In genomic region chr16:87128230-87128629, GRCm38 (mm10) we compare ENCODE assay signal across 8 mouse cellular contexts.
DNase-seq lines count a peak whose midpoint lies in the region; ATAC-seq lines count a peak whose summit lies in the region.

No protein-coding gene starts in this region.

- WGBS in intestine, embryonic 14.5 days: 68% methylated on average over 13 of the region's 13 CpGs
- WGBS in intestine, embryonic 15.5 days: 75% methylated on average over 13 of the region's 13 CpGs
- 60% methylated on average over 13 of the region's 13 CpGs for WGBS in heart, embryonic 16.5 days

- no peak overlapping the region for H3K4me3 ChIP-seq in intestine, embryonic 14.5 days (ENCODE audit: low read depth, low read length)
- no peak overlapping the region for H3K4me3 ChIP-seq in intestine, embryonic 15.5 days (replicated peaks)
- no peak overlapping the region for H3K4me3 ChIP-seq in heart, embryonic 16.5 days (ENCODE audit: low read length)

- no peaks in the 10 kb centered on the region for H3K9me3 ChIP-seq in intestine, embryonic 14.5 days (ENCODE audit: control insufficient read depth, low read length)
- no peaks in the 10 kb centered on the region for H3K9me3 ChIP-seq in intestine, embryonic 15.5 days
- no peaks in the 10 kb centered on the region for H3K9me3 ChIP-seq in heart, embryonic 16.5 days (replicated peaks; ENCODE audit: control insufficient read depth, low read length)

- H3K4me1 ChIP-seq in intestine, embryonic 14.5 days (replicated peaks; ENCODE audit: control insufficient read depth, insufficient read depth, low read length): peaks cover 5% of the 10 kb centered on the region; the same call in 1 of the 2 replicates
- no peaks in the 10 kb centered on the region for H3K4me1 ChIP-seq in intestine, embryonic 15.5 days (replicated peaks)
- no peaks in the 10 kb centered on the region for H3K4me1 ChIP-seq in heart, embryonic 16.5 days (ENCODE audit: control insufficient read depth, insufficient read depth, low read length)

- ATAC-seq in intestine, embryonic 14.5 days (replicated peaks; ENCODE audit: low FRiP score, low TSS enrichment, low read depth): 0 out of 2 replicates have a peak, but pooled peaks have one; percentile 41
- ATAC-seq in intestine, embryonic 15.5 days: no peak
- peak; percentile 96 for ATAC-seq in common myeloid progenitor, adult 5-6 weeks (replicated peaks; ENCODE audit: low read depth, poor library complexity, severe bottlenecking)
- ATAC-seq in heart, embryonic 16.5 days (replicated peaks; ENCODE audit: extremely low read depth, insufficient read depth, low FRiP score): peak; percentile 74
- ATAC-seq in megakaryocyte-erythroid progenitor cell, adult 5-6 weeks (replicated peaks; ENCODE audit: low FRiP score, low TSS enrichment, poor library complexity, severe bottlenecking): 0 out of 2 replicates have a peak, but pooled peaks have one; percentile 57

- no peak overlapping the region for H3K4me2 ChIP-seq in intestine, embryonic 14.5 days (ENCODE audit: low read length)
- H3K4me2 ChIP-seq in intestine, embryonic 15.5 days (replicated peaks): no peak overlapping the region
- peak overlapping the region; percentile 28 for H3K4me2 ChIP-seq in heart, embryonic 16.5 days (ENCODE audit: low read depth, low read length)

- no peak for DNase-seq in intestine, embryonic 14.5 days (ENCODE audit: low spot score)
- DNase-seq in kidney, postnatal 4 days: peak; percentile 21 to 49
- no peak for DNase-seq in ovary, postnatal 10 days (ENCODE audit: low spot score)
- no peak for DNase-seq in thymus, postnatal 10 days (ENCODE audit: low spot score in 2 of 2)

- H3K36me3 ChIP-seq in intestine, embryonic 14.5 days (ENCODE audit: control insufficient read depth, insufficient read depth, low read length): no peaks in the 10 kb centered on the region
- no peaks in the 10 kb centered on the region for H3K36me3 ChIP-seq in intestine, embryonic 15.5 days
- H3K36me3 ChIP-seq in heart, embryonic 16.5 days (ENCODE audit: control insufficient read depth, insufficient read depth): no peaks in the 10 kb centered on the region

- no peak overlapping the region for H3K27ac ChIP-seq in intestine, embryonic 14.5 days (ENCODE audit: low read depth)
- no peak overlapping the region for H3K27ac ChIP-seq in intestine, embryonic 15.5 days
- H3K27ac ChIP-seq in heart, embryonic 16.5 days (ENCODE audit: low read length): peak overlapping the region; percentile 61

- no peak overlapping the region for H3K9ac ChIP-seq in intestine, embryonic 14.5 days (ENCODE audit: low read length)
- no peak overlapping the region for H3K9ac ChIP-seq in intestine, embryonic 15.5 days
- no peak overlapping the region for H3K9ac ChIP-seq in heart, embryonic 16.5 days (ENCODE audit: low read length)

- H3K27me3 ChIP-seq in intestine, embryonic 14.5 days (replicated peaks; ENCODE audit: control insufficient read depth, insufficient read depth, low read length): no peaks in the 10 kb centered on the region
- H3K27me3 ChIP-seq in intestine, embryonic 15.5 days (replicated peaks): no peaks in the 10 kb centered on the region
- H3K27me3 ChIP-seq in heart, embryonic 16.5 days (ENCODE audit: control insufficient read depth, insufficient read depth, low read length): no peaks in the 10 kb centered on the region

Comparison
In these comparisons a context has a peak if more than half of its experiments do, and no peak if none do; other contexts are left out.
1. DNase-seq: peak in kidney, postnatal 4 days (2 of 2); none in intestine, embryonic 14.5 days (single experiment), ovary, postnatal 10 days (single experiment) and thymus, postnatal 10 days (0 of 2).